Mouse (Mus musculus): ENCODE measurements around the gene Hdac4. TPM values are rescaled to one million over a fixed set of nuclear protein-coding genes. Genes with fewer than 3 reads are reported as not detected.

Gene Hdac4
- polyA plus RNA-seq, 1 experiment, result 30.0 TPM

DNA sequence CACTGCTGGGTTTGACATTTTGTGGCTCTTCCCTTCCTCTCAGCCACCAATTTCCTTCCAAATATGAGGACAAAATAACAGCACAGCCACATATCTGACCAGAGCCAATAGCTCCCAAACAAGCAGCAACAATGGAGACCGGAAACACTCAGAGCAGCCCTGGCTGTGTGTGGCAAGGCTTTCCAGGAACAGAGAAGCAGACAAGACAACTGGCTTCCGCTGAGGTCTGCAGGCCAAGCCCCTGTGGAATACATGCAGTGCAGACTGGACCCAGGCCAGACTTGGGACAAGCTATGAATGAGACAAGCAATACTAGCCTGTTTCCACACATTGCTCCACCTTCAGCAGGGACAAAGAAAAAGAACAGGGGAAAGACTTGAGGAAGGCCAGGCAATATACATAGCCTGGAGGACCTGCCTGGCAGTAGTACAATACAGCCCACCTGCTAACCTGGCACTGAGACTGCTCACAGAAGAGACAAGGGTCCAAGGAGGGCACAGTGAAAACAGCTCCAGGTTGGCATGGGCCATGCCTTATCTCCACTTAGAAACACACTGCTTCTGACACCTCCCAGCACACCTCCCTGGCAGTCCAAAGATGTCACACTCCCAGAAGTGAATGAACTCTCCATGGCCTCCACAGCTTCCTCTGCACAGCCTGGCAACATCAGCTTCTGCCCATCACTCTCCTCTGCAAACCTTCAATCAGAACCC, 58.2 kb downstream of the Hdac4 start:
- Histone ChIP-seq H3K4me3 (ENCODE audit: insufficient read depth, low read length) (no peak overlapping the region), H3K27ac (ENCODE audit: insufficient read depth, low read length) (no peak overlapping the region), H3K4me1 (ENCODE audit: control insufficient read depth, insufficient read depth, low read length) (no peaks in the 10 kb centered on the region)
- TF ChIP-seq POLR2A (IDR thresholded peaks at IDR 0.05; ENCODE audit: low read depth, low read length) (no peak), CTCF (IDR thresholded peaks at IDR 0.05; ENCODE audit: borderline replicate concordance, insufficient read depth, low read length) (no peak)

DNA sequence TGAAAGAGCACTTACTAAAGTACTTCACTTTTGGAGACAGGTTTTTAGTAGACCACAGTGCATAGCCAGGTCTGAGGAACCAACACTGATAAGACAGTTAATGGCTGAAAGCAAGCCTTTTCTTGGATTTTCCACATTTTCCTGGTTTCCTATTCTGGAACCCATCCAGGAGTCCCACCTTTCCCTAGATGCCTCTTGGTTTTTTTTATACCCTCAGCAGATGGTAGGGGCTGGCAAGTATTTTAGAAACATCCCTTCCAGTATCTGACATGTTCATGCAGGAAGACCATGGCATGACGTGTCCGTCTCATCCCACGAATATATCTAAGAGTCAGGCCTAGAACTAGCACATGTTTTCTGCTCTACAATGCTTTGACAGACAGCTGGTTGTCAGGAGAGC, 59.1 kb downstream of the Hdac4 start:
- no peak for TF ChIP-seq POLR2A (IDR thresholded peaks at IDR 0.05; ENCODE audit: low read depth, low read length)
- no peak for TF ChIP-seq CTCF (IDR thresholded peaks at IDR 0.05; ENCODE audit: borderline replicate concordance, insufficient read depth, low read length)
- H3K4me3 ChIP-seq (ENCODE audit: insufficient read depth, low read length), result no peak overlapping the region
- no peak overlapping the region for H3K27ac ChIP-seq (ENCODE audit: insufficient read depth, low read length)
- no peaks in the 10 kb centered on the region for H3K4me1 ChIP-seq (ENCODE audit: control insufficient read depth, insufficient read depth, low read length)

DNA sequence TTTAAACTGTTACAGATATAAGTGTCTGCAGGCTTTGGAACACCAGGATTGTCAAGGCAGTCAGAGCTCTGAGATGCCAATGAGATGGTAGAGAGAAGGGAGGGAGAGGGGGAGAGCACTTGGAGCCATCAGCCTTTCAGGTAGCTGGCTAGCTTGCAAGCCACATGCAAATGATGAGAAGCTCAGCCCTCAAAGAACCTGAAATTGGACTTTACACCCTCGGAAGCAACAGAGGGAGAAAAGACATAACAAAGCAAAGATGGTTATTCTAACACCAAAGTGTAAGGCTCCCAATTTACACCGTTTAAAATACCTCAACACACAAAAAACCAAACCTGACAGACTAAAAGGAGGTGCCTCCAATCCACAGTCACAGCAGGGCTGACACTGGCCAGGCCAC, 63.3 kb downstream of the Hdac4 start:
- Histone ChIP-seq H3K27ac (ENCODE audit: insufficient read depth, low read length) (no peak overlapping the region), H3K4me1 (ENCODE audit: control insufficient read depth, insufficient read depth, low read length) (peaks cover 7% of the 10 kb centered on the region), H3K4me3 (ENCODE audit: insufficient read depth, low read length) (no peak overlapping the region)
- TF ChIP-seq POLR2A (IDR thresholded peaks at IDR 0.05; ENCODE audit: low read depth, low read length), result no peak
- no peak for TF ChIP-seq CTCF (IDR thresholded peaks at IDR 0.05; ENCODE audit: borderline replicate concordance, insufficient read depth, low read length)

DNA sequence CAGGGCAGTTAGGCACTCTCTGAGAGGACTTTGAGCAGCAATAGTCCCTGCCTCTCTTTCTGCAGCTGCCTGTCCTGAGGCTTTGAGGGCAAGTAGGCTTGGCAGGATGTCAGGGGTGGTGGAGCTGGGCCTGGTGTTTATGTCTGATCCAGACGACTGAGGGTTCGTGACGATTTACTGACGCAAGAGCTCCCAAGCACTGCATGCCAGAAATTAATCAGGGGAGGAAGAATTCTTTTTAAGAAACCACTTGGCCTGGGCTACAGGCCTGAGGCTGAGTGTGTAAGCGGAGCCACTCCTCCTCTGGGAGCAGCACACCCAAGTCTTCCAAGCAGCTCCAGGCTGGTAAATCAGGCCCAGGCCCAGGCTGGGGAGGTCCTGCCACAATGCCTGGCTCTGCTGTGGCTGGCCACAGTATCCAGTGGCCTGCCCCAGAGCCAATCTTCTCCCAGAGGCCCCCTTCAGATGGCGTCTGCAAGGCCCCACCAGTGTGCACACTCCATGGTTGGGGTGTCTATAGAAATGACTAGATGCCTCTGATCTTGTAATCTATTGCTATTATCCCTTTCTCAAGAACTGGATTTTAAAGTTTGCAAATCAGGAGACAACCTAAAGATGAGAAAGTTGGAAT, 64.9 kb downstream of the Hdac4 start:
- peaks cover 7% of the 10 kb centered on the region for H3K4me1 ChIP-seq (ENCODE audit: control insufficient read depth, insufficient read depth, low read length)
- no peak overlapping the region for H3K4me3 ChIP-seq (ENCODE audit: insufficient read depth, low read length)
- peak overlapping the region; percentile 49 for H3K27ac ChIP-seq (ENCODE audit: insufficient read depth, low read length)
- TF ChIP-seq POLR2A (IDR thresholded peaks at IDR 0.05; ENCODE audit: low read depth, low read length) (no peak), CTCF (IDR thresholded peaks at IDR 0.05; ENCODE audit: borderline replicate concordance, insufficient read depth, low read length) (no peak)

DNA sequence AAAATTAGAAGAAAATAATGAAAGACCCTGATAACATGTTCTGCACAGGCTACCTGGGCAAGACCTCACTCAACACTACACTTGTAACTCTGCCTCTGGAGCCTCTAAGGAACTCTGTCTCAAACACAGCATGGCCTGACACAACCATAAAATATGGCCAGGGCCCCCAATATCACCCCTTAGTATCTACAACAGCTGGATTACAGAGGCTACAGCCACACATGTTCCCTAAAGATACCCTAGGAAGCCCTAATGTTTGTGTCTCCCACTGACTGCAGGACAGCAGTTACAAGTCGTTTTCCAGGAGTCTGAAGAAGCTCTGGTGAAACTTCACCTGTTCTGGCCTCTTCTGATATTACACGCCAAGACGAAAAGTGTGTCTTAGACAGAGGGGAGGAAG, 65.7 kb downstream of the Hdac4 start:
- Histone ChIP-seq H3K4me3 (ENCODE audit: insufficient read depth, low read length) (no peak overlapping the region), H3K27ac (ENCODE audit: insufficient read depth, low read length) (peak overlapping the region; percentile 49), H3K4me1 (ENCODE audit: control insufficient read depth, insufficient read depth, low read length) (peaks cover 7% of the 10 kb centered on the region)
- no peak for TF ChIP-seq CTCF (IDR thresholded peaks at IDR 0.05; ENCODE audit: borderline replicate concordance, insufficient read depth, low read length)
- no peak for TF ChIP-seq POLR2A (IDR thresholded peaks at IDR 0.05; ENCODE audit: low read depth, low read length)

DNA sequence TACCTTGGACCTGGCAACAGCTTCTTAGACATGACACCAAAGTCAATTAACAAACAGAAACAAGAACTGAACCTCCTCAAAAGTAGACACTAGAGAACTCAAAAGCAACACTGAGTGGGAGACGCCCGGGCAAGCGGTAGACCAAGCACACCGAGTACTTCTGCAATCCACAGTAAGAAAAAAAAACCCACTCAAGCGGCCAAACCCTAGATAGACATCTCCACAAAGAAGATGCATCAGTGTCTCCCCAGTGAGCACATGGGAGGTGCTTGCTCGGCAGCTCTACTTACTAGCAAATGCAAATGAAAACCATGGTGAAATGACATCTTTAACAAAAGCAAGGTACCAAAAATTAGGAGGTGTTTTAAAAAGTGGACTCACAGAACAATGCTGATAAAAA, 67.7 kb downstream of the Hdac4 start:
- no peak for TF ChIP-seq POLR2A (IDR thresholded peaks at IDR 0.05; ENCODE audit: low read depth, low read length)
- TF ChIP-seq CTCF (IDR thresholded peaks at IDR 0.05; ENCODE audit: borderline replicate concordance, insufficient read depth, low read length), result no peak
- H3K4me1 ChIP-seq (ENCODE audit: control insufficient read depth, insufficient read depth, low read length), result peaks cover 7% of the 10 kb centered on the region
- no peak overlapping the region for H3K4me3 ChIP-seq (ENCODE audit: insufficient read depth, low read length)
- peak overlapping the region; percentile 50 for H3K27ac ChIP-seq (ENCODE audit: insufficient read depth, low read length)

DNA sequence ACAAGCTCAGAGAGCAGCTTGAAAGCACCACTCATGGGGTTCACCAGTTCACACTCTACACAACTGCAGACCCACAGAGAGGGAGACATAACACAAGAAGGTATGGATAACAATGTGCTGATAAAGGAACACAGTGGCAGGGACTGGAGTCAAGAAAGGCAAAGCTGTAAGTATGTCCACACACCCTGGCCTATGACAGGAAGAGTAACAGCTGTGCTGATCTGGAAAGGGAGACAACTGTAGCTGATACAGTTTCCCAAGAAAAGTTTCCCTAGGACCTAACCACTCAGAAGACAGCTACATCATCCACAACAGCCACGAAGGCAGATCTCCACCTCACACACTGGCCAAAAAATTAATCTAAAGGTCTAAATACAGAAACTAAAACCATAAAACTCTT, 68.1 kb downstream of the Hdac4 start:
- Histone ChIP-seq H3K4me1 (ENCODE audit: control insufficient read depth, insufficient read depth, low read length) (peaks cover 7% of the 10 kb centered on the region), H3K27ac (ENCODE audit: insufficient read depth, low read length) (peak overlapping the region; percentile 50), H3K4me3 (ENCODE audit: insufficient read depth, low read length) (no peak overlapping the region)
- TF ChIP-seq CTCF (IDR thresholded peaks at IDR 0.05; ENCODE audit: borderline replicate concordance, insufficient read depth, low read length) (no peak), POLR2A (IDR thresholded peaks at IDR 0.05; ENCODE audit: low read depth, low read length) (no peak)

DNA sequence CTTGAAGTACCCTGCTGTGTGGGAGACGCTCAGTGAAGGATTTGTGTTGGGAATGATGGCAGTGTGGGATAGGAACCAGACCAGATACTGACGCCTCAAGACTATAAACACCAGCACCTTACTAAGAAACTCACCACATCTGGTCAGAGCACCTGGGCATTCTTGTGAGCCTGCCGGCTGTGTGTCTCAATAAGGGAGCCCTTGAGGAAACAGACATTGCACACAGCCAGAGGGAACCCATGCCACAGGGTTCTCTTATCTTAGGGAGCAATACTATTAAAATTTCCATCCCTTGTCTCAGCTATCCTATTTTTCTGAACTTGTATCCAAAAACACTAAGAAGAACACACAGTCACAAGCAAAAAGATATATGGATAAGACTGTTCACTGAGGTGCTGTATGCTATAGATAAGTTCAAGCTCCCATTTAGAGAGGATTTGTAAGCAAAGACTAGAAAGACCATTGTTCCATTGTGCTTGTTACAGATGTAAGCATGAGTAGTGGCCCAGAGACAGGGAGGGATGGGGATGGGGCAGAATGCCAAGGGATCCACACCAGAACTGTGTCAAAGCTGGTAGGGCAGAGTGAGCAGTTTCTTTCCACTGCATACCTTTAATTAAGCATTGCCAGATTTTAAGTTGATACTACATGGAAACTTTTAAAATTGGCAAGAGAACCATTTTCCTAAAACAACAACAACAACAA, 70.8 kb downstream of the Hdac4 start:
- TF ChIP-seq POLR2A (IDR thresholded peaks at IDR 0.05; ENCODE audit: low read depth, low read length) (no peak), CTCF (IDR thresholded peaks at IDR 0.05; ENCODE audit: borderline replicate concordance, insufficient read depth, low read length) (no peak)
- Histone ChIP-seq H3K4me3 (ENCODE audit: insufficient read depth, low read length) (no peak overlapping the region), H3K27ac (ENCODE audit: insufficient read depth, low read length) (no peak overlapping the region), H3K4me1 (ENCODE audit: control insufficient read depth, insufficient read depth, low read length) (no peaks in the 10 kb centered on the region; the same call in 1 of the 2 replicates)

DNA sequence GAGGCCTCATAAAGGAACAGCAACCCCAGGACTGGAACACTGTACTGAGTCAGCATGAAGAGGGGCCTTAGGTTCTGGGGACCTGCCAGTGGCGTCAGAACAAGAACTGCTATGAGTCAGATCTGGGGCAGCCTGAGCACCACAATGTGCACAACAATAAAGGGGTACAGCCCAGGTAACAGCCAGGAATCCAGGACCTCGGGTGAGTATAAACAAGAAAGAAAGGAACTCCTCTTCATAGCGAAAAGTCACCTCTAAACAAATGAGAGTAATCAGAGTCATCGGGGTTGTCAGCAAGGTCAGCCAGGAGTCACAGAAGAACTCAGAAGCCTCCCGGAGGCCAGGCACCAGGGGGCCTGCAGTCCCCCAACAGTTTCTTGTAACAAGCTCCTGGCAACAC, 76.2 kb downstream of the Hdac4 start:
- Histone ChIP-seq H3K4me3 (ENCODE audit: insufficient read depth, low read length) (no peak overlapping the region), H3K27ac (ENCODE audit: insufficient read depth, low read length) (no peak overlapping the region), H3K4me1 (ENCODE audit: control insufficient read depth, insufficient read depth, low read length) (no peaks in the 10 kb centered on the region; the same call in 1 of the 2 replicates)
- TF ChIP-seq CTCF (IDR thresholded peaks at IDR 0.05; ENCODE audit: borderline replicate concordance, insufficient read depth, low read length), result no peak
- TF ChIP-seq POLR2A (IDR thresholded peaks at IDR 0.05; ENCODE audit: low read depth, low read length), result no peak

DNA sequence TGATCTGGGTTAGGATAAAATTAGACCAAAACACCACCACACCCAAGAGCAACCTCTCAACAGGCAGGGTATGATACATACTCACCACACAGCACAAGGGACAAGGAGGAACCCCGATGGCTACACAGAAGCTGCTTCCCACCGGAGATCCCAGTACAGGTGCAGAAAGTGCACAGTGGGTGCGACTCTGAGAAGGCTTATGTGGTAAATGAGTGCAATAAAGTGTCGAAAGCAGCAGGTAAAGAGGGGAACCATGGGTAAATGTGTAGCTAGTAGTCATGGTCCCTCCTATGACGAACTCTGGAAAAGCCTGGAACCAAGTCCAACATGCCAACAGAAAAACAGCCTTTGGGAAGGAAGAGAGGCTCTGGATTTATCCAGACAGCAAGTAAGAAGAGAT, 77.9 kb downstream of the Hdac4 start:
- Histone ChIP-seq H3K27ac (ENCODE audit: insufficient read depth, low read length) (no peak overlapping the region), H3K4me1 (ENCODE audit: control insufficient read depth, insufficient read depth, low read length) (peaks cover 6% of the 10 kb centered on the region), H3K4me3 (ENCODE audit: insufficient read depth, low read length) (no peak overlapping the region)
- no peak for TF ChIP-seq POLR2A (IDR thresholded peaks at IDR 0.05; ENCODE audit: low read depth, low read length)
